Mouse (Mus musculus) lung, embryonic 14.5 days (tissue): ENCODE measurements at regions not wholly inside any gene's neighbourhood (a gene's known extent, or its start where the extent isn't known, plus 50 kb on each side); places are given as distances from the start of the nearest gene placed in this dataset.
A peak's percentile ranks its signal among the peaks of the same experiment; 100 is the strongest.

Source experiments
- ATAC-seq: fragments of 200-750 bp; cut with Nextera tagmentation; 2 replicates; pipeline ENCODE4 v1.8.0; 2017; ENCODE audit warnings: mild to moderate bottlenecking, moderate TSS enrichment, moderate library complexity; ENCODE audit not compliant: insufficient read depth
- DNase-seq: peaks from one replicate; pipeline ENCODE4 v3.0.0-alpha.2; 2015
- H3K27ac ChIP-seq: fragments of 300-500 bp; sonication (generic); 2 replicates; pipeline ENCODE4 v1.5.1; 2014; ENCODE audit warnings: low read depth, mild to moderate bottlenecking, moderate library complexity
- H3K27me3 ChIP-seq: fragments of 300-500 bp; sonication (generic); 2 replicates; pipeline ENCODE4 v1.6.1; 2014; ENCODE audit warnings: low read length, control low read depth; ENCODE audit not compliant: insufficient read depth
- H3K36me3 ChIP-seq: fragments of 300-500 bp; sonication (generic); 2 replicates; pipeline ENCODE4 v1.6.1; 2014; ENCODE audit warnings: control low read depth; ENCODE audit not compliant: insufficient read depth
- H3K4me1 ChIP-seq: fragments of 300-500 bp; sonication (generic); 2 replicates; pipeline ENCODE4 v1.6.1; 2014; ENCODE audit warnings: antibody characterized with exemption, control low read depth; ENCODE audit not compliant: insufficient read depth
- H3K4me2 ChIP-seq: fragments of 300-500 bp; sonication (generic); 2 replicates; pipeline ENCODE4 v1.6.1; 2014; ENCODE audit warnings: mild to moderate bottlenecking
- H3K4me3 ChIP-seq: fragments of 300-500 bp; sonication (generic); 2 replicates; pipeline ENCODE4 v1.5.1; 2014; ENCODE audit warnings: low read depth, low read length
- H3K9ac ChIP-seq: fragments of 300-500 bp; sonication (generic); 2 replicates; pipeline ENCODE4 v1.6.1; 2014
- H3K9me3 ChIP-seq: fragments of 300-500 bp; sonication (generic); 2 replicates; pipeline ENCODE4 v1.6.1; 2016; ENCODE audit warnings: low read depth, low read length, control low read depth
- CTCF ChIP-seq: IDR thresholded peaks from 2 replicates; pipeline ENCODE4 v1.5.1; 2016; ENCODE audit warnings: antibody characterized with exemption, low read depth
- WGBS: fragments of 180-500 bp; shearing (Covaris S2); extraction: QIAGEN DNeasy Blood & Tissue Kit; methylation state at CpG from one replicate; pipeline ENCODE4 v1.1.7; 2014; 5-methylcytosine and 5-hydroxymethylcytosine counted together

GRCm38 (mm10) chr4:99348674-99349073, 53.0 kb downstream of the Gm12689 start:
- TF ChIP-seq CTCF = peak; percentile 55
- Histone ChIP-seq H3K27ac (no peak overlapping the region), H3K9me3 (no peaks in the 10 kb centered on the region), H3K4me3 (no peak overlapping the region), H3K36me3 (no peaks in the 10 kb centered on the region), H3K4me2 (no peak overlapping the region), H3K4me1 (no peaks in the 10 kb centered on the region), H3K9ac (no peak overlapping the region), H3K27me3 (no peaks in the 10 kb centered on the region)
- DNase-seq = peak; percentile 6
- 65% methylated on average over 5 of the region's 5 CpGs for WGBS
- no peak for ATAC-seq

GRCm38 (mm10) chr4:99353122-99353774, 57.5 kb downstream of the Gm12689 start:
- Histone ChIP-seq H3K4me1 (no peaks in the 10 kb centered on the region), H3K9ac (no peak overlapping the region), H3K9me3 (no peaks in the 10 kb centered on the region), H3K36me3 (no peaks in the 10 kb centered on the region), H3K27me3 (no peaks in the 10 kb centered on the region), H3K4me2 (no peak overlapping the region), H3K27ac (no peak overlapping the region), H3K4me3 (no peak overlapping the region)
- WGBS = 57% methylated on average over 8 of the region's 8 CpGs
- ATAC-seq (no peak), DNase-seq (no peak)
- no peak for TF ChIP-seq CTCF

- no peak overlapping the region for H3K4me3 ChIP-seq
- H3K4me1 ChIP-seq = no peaks in the 10 kb centered on the region
- H3K27ac ChIP-seq = no peak overlapping the region
- H3K9ac ChIP-seq = no peak overlapping the region
- no peaks in the 10 kb centered on the region for H3K9me3 ChIP-seq
- DNase-seq (no peak), ATAC-seq (no peak)
- TF ChIP-seq CTCF = no peak
- WGBS = 61% methylated on average over 16 of the region's 17 CpGs
- H3K27me3 ChIP-seq = no peaks in the 10 kb centered on the region
- no peaks in the 10 kb centered on the region for H3K36me3 ChIP-seq
- peak overlapping the region; percentile 1; the same call in 1 of the 2 replicates for H3K4me2 ChIP-seq
Measured at GRCm38 (mm10) chr4:99354241-99354640, 58.5 kb downstream of the Gm12689 start.

- no peak for TF ChIP-seq CTCF
- WGBS = 53% methylated on average over 9 of the region's 9 CpGs
- H3K27ac ChIP-seq = no peak overlapping the region
- no peak overlapping the region for H3K4me2 ChIP-seq
- H3K9ac ChIP-seq = no peak overlapping the region
- no peaks in the 10 kb centered on the region for H3K27me3 ChIP-seq
- ATAC-seq (no peak), DNase-seq (no peak)
- no peaks in the 10 kb centered on the region for H3K4me1 ChIP-seq
- no peak overlapping the region for H3K4me3 ChIP-seq
- H3K9me3 ChIP-seq = no peaks in the 10 kb centered on the region
- no peaks in the 10 kb centered on the region for H3K36me3 ChIP-seq
Measured at GRCm38 (mm10) chr4:99354835-99355234, 59.1 kb downstream of the Gm12689 start.

- no peak for ATAC-seq
- no peak for TF ChIP-seq CTCF
- WGBS = 80% methylated on average over 9 of the region's 9 CpGs
- Histone ChIP-seq H3K36me3 (no peaks in the 10 kb centered on the region), H3K4me2 (no peak overlapping the region), H3K9me3 (no peaks in the 10 kb centered on the region), H3K27ac (no peak overlapping the region), H3K4me3 (no peak overlapping the region), H3K9ac (no peak overlapping the region), H3K4me1 (no peaks in the 10 kb centered on the region), H3K27me3 (no peaks in the 10 kb centered on the region)
- no peak for DNase-seq
Measured at GRCm38 (mm10) chr4:99368036-99368435, 72.3 kb downstream of the Gm12689 start.

- no peak overlapping the region for H3K27ac ChIP-seq
- WGBS = 77% methylated on average over 5 of the region's 5 CpGs
- H3K36me3 ChIP-seq = no peaks in the 10 kb centered on the region
- no peak overlapping the region for H3K9ac ChIP-seq
- H3K9me3 ChIP-seq = no peaks in the 10 kb centered on the region
- ATAC-seq (no peak), DNase-seq (no peak)
- no peak for TF ChIP-seq CTCF
- H3K4me1 ChIP-seq = no peaks in the 10 kb centered on the region
- no peak overlapping the region for H3K4me3 ChIP-seq
- H3K4me2 ChIP-seq = no peak overlapping the region
- H3K27me3 ChIP-seq = no peaks in the 10 kb centered on the region
Measured at GRCm38 (mm10) chr4:99371162-99371561, 75.5 kb downstream of the Gm12689 start.

- H3K27ac ChIP-seq = no peak overlapping the region
- H3K4me3 ChIP-seq = no peak overlapping the region
- H3K27me3 ChIP-seq = no peaks in the 10 kb centered on the region
- no peaks in the 10 kb centered on the region for H3K36me3 ChIP-seq
- H3K9ac ChIP-seq = no peak overlapping the region
- H3K9me3 ChIP-seq = no peaks in the 10 kb centered on the region
- DNase-seq = no peak
- TF ChIP-seq CTCF = no peak
- no peak overlapping the region for H3K4me2 ChIP-seq
- 6% methylated on average over 1 of the region's 1 CpGs for WGBS
- no peak for ATAC-seq
- H3K4me1 ChIP-seq = no peaks in the 10 kb centered on the region
Measured at GRCm38 (mm10) chr4:99376171-99376570, 80.5 kb downstream of the Gm12689 start.
